Mouse (Mus musculus): Measurements from ENCODE around the gene Fuca1.
"Not testable (repeated sequence)": the region's sequence is repeated elsewhere in the genome, so short reads cannot be mapped to it uniquely, and the experiment has no call there.

The Fuca1 gene

GRCm38 (mm10) chr4:135922190-135922589 lies 1.7 kb downstream of the Fuca1 start:
- no peak for DNase-seq (ENCODE audit: low spot score in 2 of 2)

- no peak for DNase-seq (ENCODE audit: low spot score in 2 of 2)
Observed at GRCm38 (mm10) chr4:135924418-135924817, 3.9 kb downstream of the Fuca1 start.

GRCm38 (mm10) chr4:135925341-135925740 lies 4.8 kb downstream of the Fuca1 start:
- DNase-seq (ENCODE audit: low spot score in 2 of 2): no peak

- no peak for DNase-seq (ENCODE audit: low spot score in 2 of 2)
Observed at GRCm38 (mm10) chr4:135926195-135926808, 5.8 kb downstream of the Fuca1 start.

GRCm38 (mm10) chr4:135926861-135927260 lies 6.3 kb downstream of the Fuca1 start:
- DNase-seq (ENCODE audit: low spot score in 2 of 2): no peak

- DNase-seq (ENCODE audit: low spot score in 2 of 2): no peak
Observed at GRCm38 (mm10) chr4:135928376-135928775, 7.8 kb downstream of the Fuca1 start.

- DNase-seq (ENCODE audit: low spot score in 2 of 2): no peak
Observed at GRCm38 (mm10) chr4:135929405-135929804, 8.9 kb downstream of the Fuca1 start.

- no peak for DNase-seq (ENCODE audit: low spot score in 2 of 2)
Observed at GRCm38 (mm10) chr4:135929828-135930227, 9.3 kb downstream of the Fuca1 start.

GRCm38 (mm10) chr4:135930239-135930638 lies 9.7 kb downstream of the Fuca1 start:
- DNase-seq (ENCODE audit: low spot score in 2 of 2): no peak

GRCm38 (mm10) chr4:135931832-135932231 lies 11.3 kb downstream of the Fuca1 start:
- peak; percentile 39 to 53 for DNase-seq (ENCODE audit: low spot score in 2 of 2)

GRCm38 (mm10) chr4:135934708-135935500 lies 14.4 kb downstream of the Fuca1 start:
- no peak for DNase-seq (ENCODE audit: low spot score in 2 of 2)

- no peak for DNase-seq (ENCODE audit: low spot score in 2 of 2)
Observed at GRCm38 (mm10) chr4:135935502-135935901, 15.0 kb downstream of the Fuca1 start.

GRCm38 (mm10) chr4:135938858-135939257 lies 18.3 kb downstream of the Fuca1 start:
- DNase-seq (ENCODE audit: low spot score in 2 of 2): no peak

- not testable (repeated sequence) for DNase-seq (ENCODE audit: low spot score in 2 of 2)
Observed at GRCm38 (mm10) chr4:135941026-135941425, 20.5 kb downstream of the Fuca1 start.

GRCm38 (mm10) chr4:135942193-135942592 lies 21.7 kb downstream of the Fuca1 start:
- no peak for DNase-seq (ENCODE audit: low spot score in 2 of 2)

- DNase-seq (ENCODE audit: low spot score in 2 of 2): no peak
Observed at GRCm38 (mm10) chr4:135943389-135943788, 22.9 kb downstream of the Fuca1 start.

- DNase-seq (ENCODE audit: low spot score in 2 of 2): no peak
Observed at GRCm38 (mm10) chr4:135945706-135946105, 25.2 kb downstream of the Fuca1 start.

- peak; percentile 92 to 96 for DNase-seq (ENCODE audit: low spot score in 2 of 2)
Observed at GRCm38 (mm10) chr4:135946278-135946658, 25.7 kb downstream of the Fuca1 start, which contains the start of gene Hmgcl. Gene Hmgcl (plus strand): TSS chr4:135946448.

GRCm38 (mm10) chr4:135946659-135947301 lies 26.2 kb downstream of the Fuca1 start:
- no peak for DNase-seq (ENCODE audit: low spot score in 2 of 2)

GRCm38 (mm10) chr4:135948142-135948541 lies 27.6 kb downstream of the Fuca1 start:
- no peak for DNase-seq (ENCODE audit: low spot score in 2 of 2)

GRCm38 (mm10) chr4:135949475-135949874 lies 28.9 kb downstream of the Fuca1 start:
- no peak for DNase-seq (ENCODE audit: low spot score in 2 of 2)

GRCm38 (mm10) chr4:135949911-135950310 lies 29.4 kb downstream of the Fuca1 start:
- DNase-seq (ENCODE audit: low spot score in 2 of 2): no peak

- no peak for DNase-seq (ENCODE audit: low spot score in 2 of 2)
Observed at GRCm38 (mm10) chr4:135950365-135950764, 29.8 kb downstream of the Fuca1 start.
